Mouse (Mus musculus) lung, adult 18-20 months (tissue): Measurements from ENCODE around the gene Ocel1.
"Not testable (repeated sequence)": the region's sequence is repeated elsewhere in the genome, so short reads cannot be mapped to it uniquely, and the experiment has no call there.

Experiments
- DNase-seq, 2 experiments: peaks; one replicate each; pipeline ENCODE4 v3.0.0; 2022; ENCODE audit warnings: mixed read lengths in 2 of 2

The Ocel1 gene

DNA sequence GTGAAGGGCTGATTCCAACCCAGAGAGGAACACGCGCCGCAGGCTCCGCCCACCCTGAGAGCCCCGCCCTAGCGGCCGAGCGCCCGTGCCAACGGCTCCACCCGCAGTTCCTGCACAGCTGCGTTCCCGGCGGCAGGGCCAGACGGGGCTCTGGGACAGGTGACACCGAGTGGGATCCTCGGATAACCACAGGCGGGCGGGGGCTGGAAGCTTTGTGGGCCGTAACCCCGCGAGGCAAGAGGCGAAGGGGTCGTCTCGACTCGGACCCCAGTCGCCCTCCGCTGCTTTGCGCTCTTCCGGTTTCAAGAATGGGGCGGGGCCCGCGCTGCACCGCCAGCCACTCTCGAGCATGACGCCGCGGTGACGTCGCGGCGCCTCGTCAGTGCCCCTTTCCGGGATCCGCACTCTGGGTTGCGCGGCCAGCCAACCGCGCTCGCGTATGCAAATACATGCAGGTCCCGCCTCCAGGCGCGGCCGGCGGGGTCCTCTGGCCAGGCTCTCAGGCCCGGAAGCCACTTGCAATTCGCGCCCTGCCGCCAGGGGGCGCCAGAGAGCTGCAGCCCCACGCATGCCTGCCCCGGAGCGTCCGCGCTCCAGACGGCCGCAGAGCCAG, at the start of gene Ocel1:
Ocel1 (plus strand) TSS at position 63 of the 613 bp plus-strand sequence.
- peak; percentile 98 to 99 for DNase-seq

DNA sequence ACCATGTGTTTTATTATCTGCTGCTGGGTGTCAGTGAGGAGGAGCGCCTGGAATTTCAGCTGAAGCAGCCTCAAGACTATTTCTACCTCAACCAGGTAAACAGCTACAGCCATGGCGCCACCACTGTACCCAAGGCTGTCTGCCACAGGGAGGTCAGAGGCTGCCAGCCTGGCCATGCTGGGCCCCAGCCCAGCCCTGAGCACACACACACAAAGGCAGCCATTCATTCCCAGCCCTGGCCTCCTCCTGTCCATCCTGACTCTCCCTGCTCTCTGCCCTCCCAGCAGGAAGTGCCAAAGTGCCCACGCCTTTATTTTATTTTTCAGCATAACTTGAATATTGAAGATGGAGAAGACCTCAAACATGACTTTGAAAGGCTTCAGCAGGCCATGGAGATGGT, 48.2 kb upstream of the Ocel1 start:
- DNase-seq, result no peak

DNA sequence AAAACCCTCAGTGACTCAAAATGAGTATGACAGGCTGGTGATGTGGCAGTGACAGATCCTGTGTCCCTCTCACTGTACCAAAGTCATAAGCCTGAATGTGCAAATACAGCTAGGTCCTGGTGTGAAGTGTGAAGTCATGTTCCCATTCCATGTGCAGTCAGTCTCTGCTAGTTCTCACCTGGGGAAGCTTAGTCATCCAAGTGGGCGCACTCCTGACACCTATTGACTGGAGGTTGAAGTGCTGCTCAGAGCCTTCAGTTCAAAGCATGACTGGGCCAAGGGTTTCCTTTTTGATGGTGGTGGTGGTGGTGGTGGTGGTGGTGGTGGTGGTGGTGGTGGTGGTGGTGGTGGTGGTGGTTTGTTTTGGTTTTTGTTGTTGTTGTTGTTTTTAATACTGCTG, 46.2 kb upstream of the Ocel1 start:
- peak; percentile 49 to 53 for DNase-seq

DNA sequence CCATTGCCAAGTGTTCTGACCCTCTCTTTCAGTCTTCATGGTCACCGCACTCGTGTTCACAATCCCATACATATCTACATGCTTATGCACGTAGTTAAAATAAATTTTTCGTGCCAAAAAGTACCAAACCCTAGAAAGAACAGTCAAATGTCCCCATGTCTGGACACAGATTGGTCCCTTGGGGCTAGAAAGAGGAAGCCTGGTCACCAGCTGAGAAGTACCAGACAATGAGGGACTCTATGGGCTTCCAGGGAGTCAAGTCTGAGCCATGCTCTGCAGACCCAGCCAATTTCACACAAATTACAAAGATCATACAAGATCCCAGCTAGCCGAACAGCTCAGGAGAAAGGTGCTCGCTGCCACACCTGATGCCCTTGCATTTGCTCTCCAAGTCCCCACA, 33.3 kb upstream of the Ocel1 start:
- not testable (repeated sequence) for DNase-seq

DNA sequence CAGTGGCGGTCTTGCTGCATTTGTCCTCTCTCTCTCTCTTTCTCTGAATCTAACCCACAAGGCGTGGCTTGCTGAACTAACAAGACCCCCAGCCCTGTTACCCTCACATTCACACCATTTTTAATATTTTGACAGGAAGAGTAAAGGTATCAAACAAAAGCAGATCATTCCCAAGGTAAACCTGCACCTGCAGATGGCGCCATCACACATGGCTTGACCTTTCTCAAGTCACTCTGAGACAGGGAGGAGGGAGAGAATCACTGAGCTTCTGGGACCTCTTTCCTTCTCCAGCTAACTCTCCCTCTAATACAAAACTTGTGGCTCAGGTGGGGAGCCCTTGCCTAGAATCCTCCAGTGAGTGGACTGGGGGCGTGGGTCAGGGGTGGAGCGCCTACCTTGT, 30.5 kb upstream of the Ocel1 start:
- DNase-seq, result peak in 1 of 2 experiments; percentile 9

DNA sequence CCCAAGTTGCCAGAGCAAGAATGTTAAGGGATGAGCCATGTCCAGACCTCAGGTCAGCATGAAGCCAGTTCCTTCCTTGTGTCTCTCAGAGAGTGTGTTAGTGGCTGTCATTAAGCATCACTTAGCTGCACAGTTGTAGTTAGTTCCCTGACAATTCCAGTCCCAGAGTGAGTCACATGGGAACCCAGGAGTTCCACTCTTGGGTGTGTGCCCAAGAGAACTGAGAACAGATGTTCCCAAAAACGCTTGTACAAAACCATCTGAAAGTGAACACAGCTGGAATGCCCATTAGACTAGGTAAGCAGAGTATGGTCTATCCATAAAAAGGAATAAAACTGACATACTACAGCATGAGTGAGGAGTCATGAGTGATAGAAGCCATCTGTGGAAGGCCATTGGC, 24.5 kb upstream of the Ocel1 start:
- no peak for DNase-seq

DNA sequence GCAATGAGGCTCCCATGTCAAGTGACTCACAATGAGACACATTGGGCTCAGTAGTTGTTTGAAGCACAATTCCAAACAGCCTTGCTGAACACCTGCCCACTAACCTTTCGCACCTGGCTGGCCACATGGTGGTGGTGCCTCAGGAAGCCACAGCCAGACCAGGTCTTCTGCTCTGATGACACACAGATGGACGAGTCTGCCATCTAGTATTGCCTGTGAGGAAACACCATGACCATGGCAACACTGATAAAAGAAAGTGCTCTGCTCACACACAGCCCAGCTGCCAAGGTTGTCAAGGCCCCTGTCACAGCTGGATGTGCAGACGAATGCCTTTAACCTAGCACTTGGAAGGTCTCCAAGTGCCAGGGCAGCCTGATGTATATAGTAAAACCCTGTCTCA, 20.0 kb upstream of the Ocel1 start:
- no peak for DNase-seq

DNA sequence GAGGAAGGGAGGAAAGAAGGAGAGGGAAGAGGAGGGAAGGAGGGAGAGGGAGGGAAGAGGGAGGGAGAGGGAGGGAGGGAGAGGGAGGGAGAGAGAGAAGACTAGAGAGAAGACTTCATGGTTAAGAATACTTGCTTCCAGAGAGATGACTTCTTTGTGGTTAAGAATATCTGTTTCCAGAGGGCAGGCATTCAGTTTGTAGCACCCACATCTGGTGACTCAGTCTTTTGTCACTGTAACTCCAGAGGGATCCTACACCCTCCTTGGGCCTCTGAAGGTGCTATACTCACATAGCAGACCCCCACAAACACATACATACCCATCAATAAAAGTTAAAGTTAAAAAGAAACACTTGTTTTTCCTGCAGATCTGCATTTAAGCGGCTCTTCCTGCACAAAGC, 19.6 kb upstream of the Ocel1 start:
- no peak for DNase-seq

DNA sequence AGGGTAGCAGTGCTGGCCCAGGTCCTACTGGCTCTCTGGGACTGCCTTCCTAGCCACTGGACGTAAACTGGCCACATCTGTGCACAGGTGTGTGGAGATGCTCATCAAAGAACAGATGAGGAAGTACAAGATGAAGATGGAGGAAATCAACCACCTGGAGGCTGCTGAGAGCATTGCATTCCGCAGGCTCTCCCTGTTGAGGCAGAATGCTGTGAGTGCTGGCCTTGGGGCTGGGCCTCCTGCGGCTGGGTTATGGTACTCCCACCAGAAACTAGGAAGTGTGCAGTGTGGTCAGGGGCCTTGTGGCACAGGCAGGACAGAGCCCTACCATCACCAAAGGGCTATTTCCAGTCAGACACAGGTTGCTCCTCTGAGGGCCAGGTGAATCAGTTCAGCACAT, 13.1 kb upstream of the Ocel1 start:
- DNase-seq, result no peak

DNA sequence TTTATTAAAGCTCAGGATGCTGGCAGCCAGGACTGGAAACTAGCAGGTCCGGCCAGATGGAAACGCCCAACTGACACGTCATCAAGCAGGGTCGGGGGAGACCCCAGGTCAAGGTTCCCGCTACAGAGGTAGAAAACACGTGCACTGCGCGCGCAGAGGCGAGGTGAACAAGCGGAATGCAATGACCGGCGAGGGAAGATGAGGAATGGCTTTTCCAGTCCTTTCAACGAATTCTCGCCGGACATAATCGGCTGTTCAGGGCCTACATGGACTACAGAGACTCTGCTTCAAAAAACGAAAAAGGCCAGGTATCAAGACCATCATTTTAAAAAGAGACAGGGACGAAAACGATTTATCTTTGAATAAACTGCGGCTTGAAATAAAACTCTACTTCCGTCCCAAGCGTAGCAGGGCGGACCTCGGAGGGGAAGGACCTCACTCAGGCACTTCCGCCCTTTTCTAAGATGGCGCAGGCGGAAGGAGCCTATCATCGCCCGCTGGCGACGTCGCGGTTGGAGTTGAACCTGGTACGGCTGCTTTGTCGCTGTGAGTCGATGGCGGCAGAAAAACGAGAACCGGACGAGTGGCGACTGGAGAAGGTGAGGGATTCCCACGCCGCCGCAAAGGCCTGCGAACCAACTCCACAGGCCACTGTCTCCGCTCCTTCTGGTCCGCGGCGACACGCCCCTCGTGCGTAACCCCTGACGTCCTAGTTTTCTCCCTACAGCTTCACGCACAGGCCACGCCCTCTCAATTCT, 4.1 kb upstream of the Ocel1 start, which contains the start of gene Use1:
Use1 (plus strand) TSS at position 78 of the 758 bp plus-strand sequence.
- DNase-seq, result peak; percentile 94 to 95

DNA sequence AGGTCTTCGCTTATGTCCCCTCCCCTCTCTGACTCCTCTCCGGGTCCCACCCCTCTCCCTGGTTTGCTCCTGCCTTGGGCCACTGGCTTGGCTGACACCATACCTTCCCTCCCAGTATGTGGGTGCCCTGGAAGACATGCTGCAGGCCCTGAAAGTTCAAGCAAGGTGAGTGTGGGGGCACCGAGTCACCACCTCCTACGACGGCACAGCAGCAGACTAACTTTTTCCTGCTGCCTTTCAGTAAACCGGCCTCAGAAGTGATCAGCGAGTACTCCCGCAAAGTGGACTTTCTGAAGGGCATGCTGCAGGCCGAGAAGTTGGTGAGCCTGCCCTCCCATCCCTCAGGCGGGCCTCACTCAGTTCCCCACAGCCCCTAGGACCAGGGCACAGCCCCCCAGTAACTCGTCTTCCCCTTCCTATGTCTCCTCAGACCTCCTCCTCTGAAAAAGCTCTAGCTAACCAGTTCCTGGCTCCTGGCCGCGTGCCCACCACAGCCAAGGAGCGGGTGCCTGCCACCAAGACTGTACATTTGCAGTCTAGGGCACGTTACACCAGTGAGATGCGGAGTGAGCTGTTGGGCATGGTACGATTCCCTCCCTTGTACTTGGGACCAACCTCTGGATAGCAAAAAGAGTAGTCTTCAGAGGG, 3.4 kb upstream of the Ocel1 start:
- no peak for DNase-seq

DNA sequence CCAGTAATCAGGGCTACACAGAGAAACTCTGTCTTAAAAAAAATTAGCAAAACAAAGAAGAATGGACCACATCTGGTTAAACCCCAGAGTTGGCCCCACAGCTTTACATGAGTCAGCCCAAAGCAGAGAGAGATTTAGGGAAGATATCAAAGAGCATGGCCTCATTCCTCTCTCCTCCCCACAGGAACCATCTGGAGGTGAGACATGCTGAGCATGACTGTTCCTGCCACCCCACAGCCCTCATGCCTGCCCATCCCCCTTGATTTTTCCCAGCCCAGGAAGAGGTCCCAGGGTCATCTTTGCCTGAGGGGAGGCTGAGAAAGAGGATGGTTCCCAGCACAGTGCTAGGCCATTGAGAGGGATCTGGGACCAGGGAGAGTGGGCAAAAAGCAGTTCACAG, 2.7 kb upstream of the Ocel1 start:
- DNase-seq, result no peak

DNA sequence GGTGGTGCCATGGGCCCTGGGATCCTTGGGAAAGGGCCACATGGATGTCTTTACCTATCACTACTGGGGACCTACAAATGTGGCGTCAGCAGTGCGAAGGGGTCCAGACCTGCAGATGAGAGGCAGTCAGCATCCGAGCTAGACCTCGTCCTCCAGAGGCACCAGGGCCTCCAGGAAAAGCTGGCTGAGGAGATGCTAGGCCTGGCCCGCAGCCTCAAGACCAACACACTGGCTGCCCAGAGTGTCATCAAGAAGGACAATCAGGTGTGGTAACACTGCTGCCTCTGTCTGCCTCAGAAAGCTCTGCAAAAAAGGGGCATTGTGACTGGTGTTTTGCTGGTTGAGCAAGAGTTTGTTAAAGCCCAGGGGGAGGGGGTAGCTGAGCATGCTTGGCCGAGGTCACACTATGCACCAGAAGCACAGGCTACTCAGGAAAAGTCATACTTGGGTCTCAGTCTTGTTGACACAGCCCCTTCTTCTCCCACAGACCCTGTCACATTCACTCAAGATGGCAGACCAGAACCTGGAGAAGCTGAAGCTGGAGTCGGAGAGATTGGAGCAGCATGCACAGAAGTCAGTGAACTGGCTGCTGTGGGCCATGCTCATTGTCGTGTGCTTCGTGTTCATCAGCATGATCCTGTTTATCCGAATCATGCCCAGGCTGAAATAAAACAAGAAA, 1.9 kb upstream of the Ocel1 start:
- no peak for DNase-seq

DNA sequence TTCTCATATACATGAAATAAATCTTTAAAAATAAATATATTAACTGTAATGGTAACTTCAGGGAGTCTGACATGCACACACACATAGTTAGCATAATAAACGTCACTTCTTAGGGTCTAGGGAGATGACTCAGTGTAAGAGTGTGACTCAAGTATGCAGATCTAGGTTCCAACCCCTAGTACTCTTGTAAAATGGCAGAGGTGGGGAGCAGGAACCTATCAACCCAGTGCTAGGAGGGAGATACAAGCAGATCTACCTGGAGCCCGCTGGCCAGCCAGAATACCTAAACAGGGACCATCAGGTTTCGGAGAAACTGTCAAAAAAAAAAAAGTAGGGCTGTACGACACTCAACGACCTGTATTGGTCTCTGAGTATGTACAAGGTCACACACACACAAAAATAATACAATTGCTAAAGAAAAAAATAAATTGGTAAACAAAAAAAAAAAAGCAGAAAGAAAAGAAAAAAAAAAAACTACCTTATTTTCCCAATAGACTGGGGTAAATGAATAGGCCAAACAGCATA, 325 bp upstream of the Ocel1 start:
- no peak for DNase-seq

DNA sequence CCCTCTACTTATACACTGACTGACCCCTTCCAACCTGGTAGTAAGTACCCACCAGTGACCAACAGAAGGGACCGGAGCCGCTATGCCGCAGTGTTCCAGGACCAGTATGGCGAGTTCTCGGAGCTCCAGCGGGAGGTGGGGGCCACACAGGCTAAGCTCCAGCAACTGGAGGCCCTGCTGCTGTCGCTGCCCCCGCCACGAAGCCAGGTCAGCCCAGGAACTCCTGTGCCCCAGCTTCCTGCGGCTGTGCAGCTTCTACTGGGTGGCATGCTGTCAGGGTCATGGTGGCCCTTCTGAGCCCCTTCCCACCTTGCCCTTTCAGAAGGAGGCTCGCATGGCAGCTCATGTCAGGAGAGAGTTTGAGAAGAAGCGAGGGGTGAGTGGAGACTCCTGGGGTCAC, 1.3 kb downstream of the Ocel1 start:
- no peak for DNase-seq

DNA sequence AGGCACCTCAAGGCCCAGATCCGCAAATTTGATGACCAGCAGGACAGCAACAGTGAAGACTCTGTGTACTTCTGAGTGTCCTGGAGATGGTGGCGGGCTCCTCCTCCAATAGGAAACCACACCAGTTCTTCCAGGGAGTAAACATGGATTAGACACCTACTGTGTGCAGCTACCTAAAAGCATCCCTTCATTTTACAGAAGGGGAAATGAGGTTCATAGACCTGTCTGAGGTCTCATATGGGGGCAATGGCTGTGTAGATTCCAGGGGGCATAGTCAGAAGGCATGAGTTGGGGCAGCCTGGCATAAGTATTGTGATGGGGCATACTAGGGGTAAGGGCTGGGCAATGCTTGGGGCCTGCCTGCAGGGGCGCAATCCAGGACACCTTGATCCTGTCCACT, 1.9 kb downstream of the Ocel1 start:
- no peak for DNase-seq

DNA sequence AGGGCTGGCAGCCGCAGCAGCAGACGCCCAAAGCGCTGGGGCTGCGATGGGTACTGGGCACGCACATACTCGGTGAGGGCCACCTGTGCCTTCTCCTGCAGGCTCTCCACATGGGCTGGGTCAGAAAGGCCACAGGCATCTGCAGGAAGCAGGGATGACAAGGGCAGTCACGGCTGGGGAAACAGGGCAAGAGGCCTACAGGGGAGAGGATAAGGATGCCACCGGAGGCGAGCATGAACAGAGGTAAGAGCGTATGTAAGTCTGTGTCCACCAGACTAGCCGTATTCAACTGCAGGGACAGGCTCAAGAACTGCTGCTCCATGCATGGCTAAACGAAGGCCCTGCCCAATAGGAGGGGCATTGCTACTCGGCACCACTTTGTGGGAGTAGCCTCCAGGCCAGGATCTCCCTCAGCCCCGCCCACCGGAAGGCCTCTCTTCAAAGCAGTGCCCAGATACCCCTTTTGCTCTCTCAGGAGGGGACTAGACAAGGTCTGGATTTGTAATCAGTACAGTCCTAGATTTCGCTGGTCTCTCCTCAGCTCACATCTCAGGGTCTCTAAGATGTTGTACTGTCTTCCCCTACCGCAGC, 3.6 kb downstream of the Ocel1 start:
- peak in 1 of 2 experiments; percentile 36 for DNase-seq

DNA sequence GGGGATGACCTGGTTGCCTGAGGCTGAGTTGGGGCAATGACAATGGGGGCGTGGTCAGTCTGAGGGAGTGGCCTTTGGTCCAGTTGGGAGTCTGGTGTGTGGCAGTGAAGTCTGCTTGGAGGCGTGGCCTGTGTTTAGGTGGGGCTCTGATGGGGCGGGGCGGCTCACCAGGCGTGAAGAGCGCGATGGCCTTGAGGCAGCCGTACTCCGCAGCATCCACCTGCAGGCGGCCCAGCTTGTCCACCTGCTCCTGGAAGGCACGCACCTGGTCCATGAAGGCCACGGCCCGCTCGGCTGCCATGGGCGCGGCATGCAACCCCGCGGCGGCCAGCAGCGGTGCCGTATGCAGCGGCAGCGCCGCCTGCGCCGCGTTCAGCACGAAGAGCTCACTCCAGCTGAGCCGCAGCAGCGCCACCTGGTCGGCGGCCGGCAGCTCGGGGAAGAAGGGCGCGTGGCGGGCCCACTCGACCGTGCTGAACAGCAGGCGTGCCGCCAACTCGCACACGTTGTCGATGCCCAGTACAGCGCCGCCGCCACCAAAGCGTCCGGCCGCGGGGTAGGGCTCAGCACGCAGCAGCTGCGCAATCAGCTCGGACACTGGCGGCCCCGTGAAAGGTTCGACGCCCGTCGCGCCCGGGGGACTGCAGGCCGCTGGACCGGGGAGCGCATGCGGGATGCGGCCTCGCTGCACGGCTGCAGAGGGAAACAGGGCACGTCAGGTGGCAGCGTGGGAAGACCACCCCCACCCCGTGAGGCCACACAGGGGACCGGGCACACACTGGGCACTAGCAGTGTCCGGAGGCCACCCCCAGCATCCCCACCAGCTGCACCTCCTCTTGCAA, 4.7 kb downstream of the Ocel1 start:
- DNase-seq, result peak; percentile 80 to 85

DNA sequence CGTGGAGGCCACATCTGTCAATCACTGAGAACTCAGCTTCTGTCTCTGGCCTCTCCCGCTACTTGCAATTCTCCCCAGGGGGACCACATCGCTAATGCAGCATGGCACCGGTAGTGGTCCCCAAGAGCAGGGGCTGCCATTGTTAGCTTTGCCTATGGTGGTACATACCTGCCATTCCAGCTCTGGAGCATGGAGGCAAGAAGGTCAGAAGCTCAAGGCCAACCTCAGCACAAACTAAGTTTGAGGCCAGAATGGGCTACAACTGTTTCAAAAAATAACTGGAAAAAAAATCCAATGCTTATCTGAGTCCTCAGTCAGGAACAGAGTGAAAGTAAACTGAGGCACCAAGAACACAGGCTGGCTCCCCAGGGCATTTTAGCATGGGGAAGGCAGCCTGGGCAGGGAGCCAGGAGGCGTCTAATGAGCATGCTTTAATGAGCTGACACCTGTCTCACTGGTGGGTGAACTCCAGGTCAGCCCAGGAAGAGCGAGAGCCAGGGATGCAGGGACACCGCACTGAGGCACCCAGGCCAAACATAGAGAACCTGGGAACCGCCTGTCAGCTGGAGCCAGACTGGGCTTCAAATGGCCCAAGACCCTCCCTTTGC, 5.4 kb downstream of the Ocel1 start:
- DNase-seq, result no peak

DNA sequence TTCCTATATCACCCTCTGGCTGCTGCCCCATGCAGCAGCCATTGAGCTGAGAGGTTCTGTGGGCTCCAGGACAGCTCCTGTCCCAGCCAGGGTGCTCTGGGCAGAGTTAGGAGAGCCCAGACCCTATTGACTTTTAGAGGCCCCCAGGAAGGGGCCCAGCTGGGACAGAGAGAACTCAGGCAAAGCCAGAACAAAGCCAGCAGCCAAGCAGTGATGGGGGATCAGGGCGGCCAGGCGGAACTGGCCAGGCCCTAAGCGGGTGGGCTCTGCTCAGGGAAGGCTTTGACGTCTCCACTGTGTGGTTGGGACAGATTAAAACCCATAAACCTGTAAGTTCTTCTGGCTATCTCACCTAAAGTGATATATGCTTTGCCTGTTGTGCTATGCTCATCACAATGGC, 7.9 kb downstream of the Ocel1 start:
- DNase-seq, result no peak

DNA sequence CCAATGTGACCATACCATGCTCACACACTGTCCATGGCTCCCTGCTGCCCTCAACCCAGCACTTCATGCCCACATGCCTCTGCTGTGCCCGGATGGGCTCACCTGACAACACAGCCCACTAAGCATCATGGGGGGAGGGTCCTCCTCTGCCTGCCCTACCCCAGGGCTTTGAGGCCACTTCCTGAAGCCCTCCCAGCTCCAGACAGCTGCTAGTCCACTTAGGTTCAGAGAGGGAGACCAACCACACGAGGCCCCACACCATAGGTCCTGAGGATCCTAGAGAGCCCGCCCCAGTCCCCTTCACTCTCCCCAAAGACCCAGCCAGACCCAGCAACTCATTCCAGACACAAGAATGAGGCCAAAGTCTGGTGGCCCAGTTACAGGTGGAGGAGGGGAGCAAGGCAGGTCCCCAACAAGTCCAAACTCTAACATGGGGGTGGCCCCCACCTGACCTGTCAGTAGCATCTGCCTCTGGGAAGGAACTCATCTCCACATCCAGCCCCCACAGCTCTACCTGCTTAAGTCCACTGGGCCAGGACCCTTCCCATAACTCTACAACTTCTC, 8.5 kb downstream of the Ocel1 start:
- no peak for DNase-seq
